Mouse (Mus musculus) intestine, embryonic 14.5 days (tissue): Measurements from ENCODE around the gene Sipa1. TPM values are rescaled to one million over a fixed set of nuclear protein-coding genes. Genes with fewer than 3 reads are reported as not detected.

ENCODE experiments used
- ATAC-seq: fragments of 200-750 bp; cut with Nextera tagmentation; replicated peaks from 2 replicates; pipeline ENCODE4 v1.8.0; 2017; ENCODE audit warnings: low read depth, moderate number of reproducible peaks, moderate TSS enrichment, moderate library complexity; ENCODE audit not compliant: low FRiP score, low TSS enrichment
- DNase-seq: peaks from one replicate; pipeline ENCODE4 v3.0.0-alpha.2; 2018; ENCODE audit warnings: low spot score
- H3K27ac ChIP-seq: fragments of 300-500 bp; sonication (generic); 2 replicates; pipeline ENCODE4 v1.5.1; 2014; ENCODE audit warnings: low read depth, mild to moderate bottlenecking, control low read depth
- H3K27me3 ChIP-seq: fragments of 300-500 bp; sonication (generic); replicated peaks from 2 replicates; pipeline ENCODE4 v1.6.1; 2014; ENCODE audit warnings: low read length, control low read depth; ENCODE audit not compliant: control insufficient read depth, insufficient read depth
- H3K36me3 ChIP-seq: fragments of 300-500 bp; sonication (generic); 2 replicates; pipeline ENCODE4 v1.6.1; 2014; ENCODE audit warnings: low read length, control low read depth; ENCODE audit not compliant: control insufficient read depth, insufficient read depth
- H3K4me1 ChIP-seq: fragments of 300-500 bp; sonication (generic); replicated peaks from 2 replicates; pipeline ENCODE4 v1.6.1; 2014; ENCODE audit warnings: low read length, control low read depth, mixed read lengths; ENCODE audit not compliant: control insufficient read depth, insufficient read depth
- H3K4me2 ChIP-seq: fragments of 300-500 bp; sonication (generic); 2 replicates; pipeline ENCODE4 v1.6.1; 2014; ENCODE audit warnings: low read length
- H3K4me3 ChIP-seq: fragments of 300-500 bp; sonication (generic); 2 replicates; pipeline ENCODE4 v1.5.1; 2014; ENCODE audit warnings: low read depth, low read length, control low read depth, mixed read lengths
- H3K9ac ChIP-seq: fragments of 300-500 bp; sonication (generic); 2 replicates; pipeline ENCODE4 v1.6.1; 2014; ENCODE audit warnings: mild to moderate bottlenecking, low read length
- H3K9me3 ChIP-seq: fragments of 300-500 bp; sonication (generic); 2 replicates; pipeline ENCODE4 v1.6.1; 2016; ENCODE audit warnings: low read length, control low read depth; ENCODE audit not compliant: control insufficient read depth
- WGBS: fragments of 180-500 bp; shearing (Covaris S2); extraction: QIAGEN DNeasy Blood & Tissue Kit; methylation state at CpG from one replicate; pipeline ENCODE4 v1.1.7; 2014; 5-methylcytosine and 5-hydroxymethylcytosine counted together
- polyA plus RNA-seq: library from polyadenylated mRNA; unstranded; fragments of >200 nt; fragmentation: Nextera tagmentation; extraction: Ambion mirVana; gene quantifications from 2 replicates; pipeline ENCODE4 v1.2.1, GENCODE M21; 2014

Gene Sipa1
- polyA plus RNA-seq, 1 experiment from 2014 or later = 21.7 TPM

- Histone ChIP-seq H3K27me3 (no peaks in the 10 kb centered on the region), H3K9ac (no peak overlapping the region), H3K9me3 (no peaks in the 10 kb centered on the region), H3K27ac (no peak overlapping the region), H3K4me3 (no peak overlapping the region), H3K4me2 (no peak overlapping the region), H3K4me1 (peaks cover 21% of the 10 kb centered on the region), H3K36me3 (peaks cover 87% of the 10 kb centered on the region)
- ATAC-seq (no peak), DNase-seq (peak; percentile 66)
- WGBS = 38% methylated on average over 41 of the region's 41 CpGs
Measured at GRCm38 (mm10) chr19:5695849-5696462, 32.4 kb upstream of the Sipa1 start.

- WGBS = 81% methylated on average over 6 of the region's 6 CpGs
Measured at GRCm38 (mm10) chr19:5693801-5694200, 30.3 kb upstream of the Sipa1 start.

GRCm38 (mm10) chr19:5692913-5693396 is 29.4 kb upstream of the Sipa1 start:
- peak overlapping the region; percentile 57 for H3K27ac ChIP-seq
- no peaks in the 10 kb centered on the region for H3K9me3 ChIP-seq
- 0 out of 2 replicates have a peak overlapping the region, but pooled peaks have one; percentile 41 for H3K9ac ChIP-seq
- no peaks in the 10 kb centered on the region for H3K27me3 ChIP-seq
- no peak for ATAC-seq
- 72% methylated on average over 10 of the region's 10 CpGs for WGBS
- peak overlapping the region; percentile 8 for H3K4me3 ChIP-seq
- H3K4me1 ChIP-seq = peaks cover 30% of the 10 kb centered on the region
- H3K4me2 ChIP-seq = peak overlapping the region; percentile 99
- no peak for DNase-seq
- peaks cover 61% of the 10 kb centered on the region for H3K36me3 ChIP-seq

More at GRCm38 (mm10) chr19:5693801-5694200, 30.3 kb upstream of the Sipa1 start:
- Histone ChIP-seq H3K9ac (no peak overlapping the region), H3K27me3 (no peaks in the 10 kb centered on the region), H3K4me2 (no peak overlapping the region), H3K4me3 (no peak overlapping the region), H3K36me3 (peaks cover 70% of the 10 kb centered on the region), H3K9me3 (no peaks in the 10 kb centered on the region), H3K27ac (no peak overlapping the region), H3K4me1 (peaks cover 30% of the 10 kb centered on the region)
- ATAC-seq (no peak), DNase-seq (no peak)

GRCm38 (mm10) chr19:5692086-5692912 is 28.8 kb upstream of the Sipa1 start:
- 61% methylated on average over 10 of the region's 10 CpGs for WGBS
- H3K4me2 ChIP-seq = peak overlapping the region; percentile 99
- no peaks in the 10 kb centered on the region for H3K27me3 ChIP-seq
- H3K9ac ChIP-seq = peak overlapping the region; percentile 41
- H3K4me1 ChIP-seq = peaks cover 36% of the 10 kb centered on the region
- H3K36me3 ChIP-seq = peaks cover 55% of the 10 kb centered on the region
- H3K4me3 ChIP-seq = peak overlapping the region; percentile 78
- H3K9me3 ChIP-seq = no peaks in the 10 kb centered on the region
- peak overlapping the region; percentile 57 for H3K27ac ChIP-seq
- DNase-seq (no peak), ATAC-seq (no peak)

GRCm38 (mm10) chr19:5691601-5692000 is 28.1 kb upstream of the Sipa1 start:
- Histone ChIP-seq H3K36me3 (peaks cover 48% of the 10 kb centered on the region), H3K4me2 (peak overlapping the region; percentile 99), H3K27ac (peak overlapping the region; percentile 57; the same call in 1 of the 2 replicates), H3K4me3 (peak overlapping the region; percentile 78), H3K9ac (peak overlapping the region; percentile 41), H3K27me3 (no peaks in the 10 kb centered on the region), H3K4me1 (peaks cover 38% of the 10 kb centered on the region), H3K9me3 (no peaks in the 10 kb centered on the region)
- WGBS = 73% methylated on average over 5 of the region's 5 CpGs
- DNase-seq (no peak), ATAC-seq (no peak)

GRCm38 (mm10) chr19:5690343-5690735 is 26.8 kb upstream of the Sipa1 start:
- Histone ChIP-seq H3K4me2 (peak overlapping the region; percentile 99), H3K9ac (peak overlapping the region; percentile 72), H3K27ac (peak overlapping the region; percentile 81), H3K9me3 (no peaks in the 10 kb centered on the region), H3K4me3 (peak overlapping the region; percentile 78), H3K4me1 (peaks cover 35% of the 10 kb centered on the region), H3K27me3 (no peaks in the 10 kb centered on the region), H3K36me3 (peaks cover 47% of the 10 kb centered on the region)
- DNase-seq = no peak
- ATAC-seq = no peak
- WGBS = 55% methylated on average over 15 of the region's 15 CpGs

- H3K4me3 ChIP-seq = peak overlapping the region; percentile 78
- peak; percentile 93 for DNase-seq
- peak overlapping the region; percentile 81 for H3K27ac ChIP-seq
- peaks cover 47% of the 10 kb centered on the region for H3K36me3 ChIP-seq
- 7% methylated on average over 42 of the region's 42 CpGs for WGBS
- no peaks in the 10 kb centered on the region for H3K27me3 ChIP-seq
- peak overlapping the region; percentile 72 for H3K9ac ChIP-seq
- H3K4me2 ChIP-seq = peak overlapping the region; percentile 99
- H3K9me3 ChIP-seq = no peaks in the 10 kb centered on the region
- peak; percentile 64 for ATAC-seq
- peaks cover 35% of the 10 kb centered on the region for H3K4me1 ChIP-seq
Measured at GRCm38 (mm10) chr19:5689565-5690342, 26.2 kb upstream of the Sipa1 start.

- WGBS = under 1% methylated on average over 7 of the region's 7 CpGs
- no peak for ATAC-seq
- Histone ChIP-seq H3K9me3 (no peaks in the 10 kb centered on the region), H3K4me1 (peaks cover 35% of the 10 kb centered on the region), H3K4me3 (peak overlapping the region; percentile 78), H3K9ac (peak overlapping the region; percentile 72), H3K4me2 (peak overlapping the region; percentile 99), H3K27ac (peak overlapping the region; percentile 81), H3K27me3 (no peaks in the 10 kb centered on the region), H3K36me3 (peaks cover 47% of the 10 kb centered on the region)
- no peak for DNase-seq
Measured at GRCm38 (mm10) chr19:5689088-5689428, 25.6 kb upstream of the Sipa1 start.
